Mouse (Mus musculus): ENCODE results near the gene Msrb2. TPM values are rescaled to one million over a fixed set of nuclear protein-coding genes. Genes with fewer than 3 reads are reported as not detected.

Gene Msrb2
- total RNA-seq, 2 experiments from 2014 or later: 5.9 to 7.3 TPM

DNA sequence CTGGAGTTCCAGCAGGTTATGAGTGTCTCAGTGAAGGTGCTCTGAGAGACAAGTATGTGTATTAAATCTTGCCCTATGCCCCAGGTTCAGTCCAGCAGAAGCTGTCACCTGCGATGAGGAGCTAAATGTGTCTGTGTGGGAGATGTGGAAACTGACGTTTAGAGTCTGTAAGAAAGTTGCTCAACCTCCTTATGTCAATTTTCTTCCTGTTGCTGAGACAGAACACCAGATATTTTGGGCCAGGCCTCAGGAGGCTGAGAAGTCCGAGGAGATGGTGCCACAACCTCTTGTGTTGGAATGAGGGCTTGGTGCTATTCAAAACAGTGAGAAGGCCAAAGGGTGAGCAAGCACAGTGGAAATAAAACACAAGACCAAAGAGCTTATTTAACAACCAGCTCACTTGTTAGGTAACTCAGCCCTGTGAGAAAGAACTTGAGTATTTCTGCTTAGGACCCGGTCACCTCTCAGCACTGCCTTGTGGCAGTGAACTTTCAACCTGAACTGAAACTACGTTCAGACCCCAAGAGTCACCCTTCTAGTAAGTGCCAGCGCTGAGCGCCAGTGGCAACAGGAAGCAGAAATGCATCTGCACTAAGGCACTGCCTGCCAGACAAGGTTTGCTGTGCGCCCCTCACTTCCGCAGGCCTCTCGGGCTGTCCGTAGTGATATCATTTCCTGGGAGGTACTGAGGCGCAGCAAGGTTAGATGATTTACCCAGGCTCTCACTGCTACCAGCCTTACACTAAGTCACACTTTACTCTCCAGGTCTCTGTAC, 17.3 kb downstream of the Msrb2 start:
- DNase-seq: no peak
- intact Hi-C loops (cut with DNase I): no loop called here

DNA sequence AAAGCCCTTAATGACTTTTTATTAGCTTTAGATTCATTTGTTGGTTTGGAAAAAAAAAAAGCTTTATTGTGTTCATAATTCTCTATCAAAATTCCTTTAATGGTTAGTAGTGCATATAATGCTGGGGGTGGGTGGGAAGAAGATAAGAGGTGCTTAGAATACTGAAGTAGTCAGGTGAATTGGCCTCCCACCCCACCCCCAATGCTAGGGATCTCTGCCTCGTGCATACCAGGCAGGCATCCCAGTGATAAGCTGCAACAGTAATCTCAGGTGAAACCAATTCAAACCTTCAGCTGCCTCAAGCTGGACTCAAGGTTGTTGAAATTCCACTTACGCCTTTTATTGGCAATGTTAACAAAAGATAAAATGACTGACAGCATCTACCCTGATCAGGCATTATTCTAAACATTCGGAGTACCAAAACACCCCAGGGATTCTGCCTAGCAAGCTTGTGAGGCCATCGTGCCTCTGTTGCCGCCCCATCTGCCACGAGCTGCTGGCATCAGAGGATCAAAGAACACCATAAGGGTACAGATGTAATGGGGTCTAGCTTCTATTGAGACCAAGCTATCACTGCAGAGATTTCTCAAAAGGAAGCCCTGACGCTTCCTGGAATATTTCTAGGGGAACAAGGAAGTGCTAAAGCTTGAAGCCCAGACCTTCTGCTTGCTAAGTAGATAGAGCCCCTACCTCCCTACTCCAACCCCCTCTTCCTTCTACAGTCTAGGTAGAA, 19.3 kb downstream of the Msrb2 start:
- intact Hi-C loops (cut with DNase I): no loop called here

DNA sequence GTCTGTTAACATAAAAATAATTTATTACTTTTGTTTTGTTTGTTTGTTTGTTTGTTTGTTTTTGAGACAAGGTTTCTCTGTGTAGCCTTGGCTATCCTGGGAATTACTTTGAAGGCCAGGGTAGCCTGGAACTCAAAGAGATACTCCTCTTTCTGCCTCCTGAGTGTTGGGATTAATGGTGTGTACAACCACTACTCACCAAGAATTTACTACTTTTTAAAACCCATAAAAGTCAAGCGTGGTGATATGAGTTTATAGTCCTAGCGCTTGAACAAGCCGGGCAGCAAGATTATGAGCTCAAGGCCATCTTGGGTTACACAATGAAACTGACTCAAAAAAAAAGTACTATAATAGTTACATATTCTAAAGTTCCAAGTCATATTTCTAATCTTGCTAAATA, 20.4 kb downstream of the Msrb2 start:
- intact Hi-C loops (cut with DNase I): no loop called here

More for the DNA sequence above, 19.3 kb downstream of the Msrb2 start:
- DNase-seq: no peak

DNA sequence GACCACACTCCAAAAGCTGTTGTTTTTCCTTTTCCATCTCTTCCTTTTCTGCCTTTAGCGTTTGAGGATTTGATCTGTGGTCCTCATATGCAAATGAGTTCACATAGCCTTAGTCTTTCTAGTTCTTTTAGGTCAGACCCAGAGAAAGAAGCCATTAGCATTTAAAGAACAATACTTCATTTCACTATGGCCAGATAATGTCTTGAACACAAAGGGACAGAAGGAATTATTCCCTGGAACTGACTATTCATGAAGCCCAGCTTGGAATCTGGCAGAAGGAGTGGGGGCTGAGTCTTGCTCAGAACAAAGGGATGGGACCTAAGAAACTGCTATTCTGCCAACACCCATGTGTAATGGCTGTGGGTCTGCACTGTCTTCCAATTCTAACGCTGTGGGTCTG, 21.6 kb downstream of the Msrb2 start:
- no peak for DNase-seq
- intact Hi-C loops (cut with DNase I): no loop called here

More for the DNA sequence above, 20.4 kb downstream of the Msrb2 start:
- DNase-seq: no peak

DNA sequence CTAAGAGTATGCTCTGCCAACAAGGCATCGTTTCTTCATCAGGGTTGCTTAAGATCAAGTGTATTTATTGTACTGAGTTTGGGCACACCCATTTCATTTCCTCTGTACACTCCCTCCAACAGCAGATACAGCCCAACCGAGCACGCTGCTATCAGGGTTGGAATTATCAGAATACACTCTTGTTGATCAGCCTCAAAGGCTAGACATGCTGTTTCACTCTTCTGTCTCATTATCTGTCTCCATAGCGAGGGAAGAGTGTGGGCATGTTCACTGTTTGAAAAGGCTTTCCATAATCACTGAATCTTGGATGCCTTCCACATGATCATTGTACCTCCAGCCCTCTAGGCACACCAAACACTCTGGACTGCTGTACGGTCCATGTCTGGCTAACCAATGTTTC, 34.2 kb downstream of the Msrb2 start:
- intact Hi-C loops (cut with DNase I): no loop called here
- DNase-seq: no peak

DNA sequence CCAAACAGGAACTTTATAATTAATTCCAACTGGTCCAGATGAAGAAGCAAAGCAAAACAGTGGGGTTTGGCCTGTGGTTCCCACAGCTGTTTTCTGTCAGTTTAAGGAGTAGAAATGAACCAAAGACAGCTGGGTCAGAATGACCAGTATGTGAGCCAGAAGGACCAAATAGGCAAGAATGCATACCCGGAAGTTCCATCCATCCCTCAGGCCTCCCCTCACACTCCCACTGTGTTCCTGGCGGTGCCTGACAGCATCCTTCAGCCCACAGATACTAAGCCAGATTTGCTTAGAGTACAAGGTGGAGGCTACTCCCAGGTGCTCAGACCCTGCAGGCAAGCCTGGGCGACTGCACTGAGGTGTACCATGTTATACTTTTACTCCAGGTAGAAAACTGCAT, 35.3 kb downstream of the Msrb2 start:
- intact Hi-C loops (cut with DNase I): no loop called here
- no peak for DNase-seq

DNA sequence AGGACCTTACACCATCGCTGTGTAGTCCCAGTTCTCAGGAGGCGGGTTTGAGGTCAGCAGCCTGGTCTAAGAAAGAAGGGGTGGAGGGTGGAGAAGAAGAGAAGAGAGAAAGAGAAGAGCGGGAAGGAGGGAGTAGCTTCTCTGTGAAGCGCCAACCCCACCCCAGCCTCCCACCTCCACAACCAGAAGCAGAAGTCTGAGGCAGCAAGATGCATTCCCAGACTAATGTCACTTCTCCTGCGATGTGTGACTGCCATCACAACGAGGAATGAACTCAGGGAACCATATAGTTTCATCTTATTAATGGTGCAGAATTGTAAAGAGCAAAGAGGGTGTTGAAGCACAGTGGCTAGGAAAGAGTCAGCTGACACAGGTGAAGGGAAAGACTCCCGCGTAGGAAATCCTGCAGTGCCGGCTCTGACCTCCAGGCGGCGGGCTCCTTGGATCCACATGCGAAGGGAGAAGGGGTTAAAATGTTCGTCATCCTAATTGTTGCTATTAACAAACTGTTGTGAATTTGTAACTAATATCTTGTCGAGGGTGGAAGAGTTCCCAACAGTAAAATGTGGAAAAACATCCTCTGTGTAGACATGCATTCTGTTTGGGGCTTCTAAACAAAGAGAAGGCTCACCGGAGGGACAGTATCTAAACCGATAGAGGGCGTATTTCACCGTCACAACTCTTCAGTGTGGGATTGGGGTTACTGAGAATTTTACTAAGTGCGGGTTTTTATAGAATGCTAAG, 43.2 kb downstream of the Msrb2 start:
- peak; percentile 77 for DNase-seq
- intact Hi-C loops (cut with DNase I): loop anchor here (2.0 kb wide), 1 partner anchor 104 kb away; no protein-coding TSS in a partner anchor

DNA sequence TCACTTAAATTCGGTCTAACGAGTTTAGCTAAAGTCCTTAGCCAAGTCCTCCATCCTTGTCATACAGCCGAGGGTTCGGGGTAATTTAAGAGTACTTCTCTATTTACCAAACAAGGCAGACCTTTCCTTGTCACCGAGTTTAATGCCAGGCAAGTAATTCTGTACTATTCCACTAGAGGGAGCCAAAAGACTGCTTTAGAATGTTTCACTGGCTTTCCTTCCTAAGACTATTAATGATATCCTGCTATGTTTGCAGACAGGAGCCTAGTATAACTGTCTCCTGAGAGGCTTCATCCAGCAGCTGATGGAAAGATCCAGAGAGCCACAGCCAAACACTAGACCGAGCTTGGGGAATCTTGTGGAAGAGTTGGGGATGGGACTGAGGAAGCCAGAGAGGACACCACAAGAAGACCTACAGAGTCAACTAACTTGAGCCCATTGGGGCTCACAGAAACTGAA, 43.9 kb downstream of the Msrb2 start:
- DNase-seq: no peak
- intact Hi-C loops (cut with DNase I): loop anchor here (2.0 to 5.0 kb wide), 2 partner anchors 104 to 1362 kb away; no protein-coding TSS in a partner anchor

DNA sequence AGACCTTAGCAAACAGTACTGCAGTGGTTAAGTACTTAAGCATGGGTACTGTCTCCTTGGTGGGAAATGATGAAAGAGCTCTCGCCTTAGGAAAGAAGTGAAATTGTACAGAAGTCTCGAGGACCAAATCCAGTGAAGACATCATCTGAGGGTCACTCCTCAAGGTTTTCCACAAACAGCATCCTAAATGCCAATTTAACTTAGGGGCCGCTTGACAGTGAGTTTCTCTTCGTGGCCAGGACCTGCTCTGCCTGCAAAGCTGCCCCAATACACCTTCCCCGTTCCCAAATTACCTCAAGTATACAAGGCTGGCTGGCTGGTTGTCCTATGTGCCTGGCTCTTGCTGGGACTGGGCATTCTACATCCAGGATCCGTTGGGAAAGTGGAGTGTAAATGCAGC, 44.8 kb downstream of the Msrb2 start:
- no peak for DNase-seq
- intact Hi-C loops (cut with DNase I): loop anchor here (5.0 kb wide), 1 partner anchor 1361 kb away; no protein-coding TSS in a partner anchor

DNA sequence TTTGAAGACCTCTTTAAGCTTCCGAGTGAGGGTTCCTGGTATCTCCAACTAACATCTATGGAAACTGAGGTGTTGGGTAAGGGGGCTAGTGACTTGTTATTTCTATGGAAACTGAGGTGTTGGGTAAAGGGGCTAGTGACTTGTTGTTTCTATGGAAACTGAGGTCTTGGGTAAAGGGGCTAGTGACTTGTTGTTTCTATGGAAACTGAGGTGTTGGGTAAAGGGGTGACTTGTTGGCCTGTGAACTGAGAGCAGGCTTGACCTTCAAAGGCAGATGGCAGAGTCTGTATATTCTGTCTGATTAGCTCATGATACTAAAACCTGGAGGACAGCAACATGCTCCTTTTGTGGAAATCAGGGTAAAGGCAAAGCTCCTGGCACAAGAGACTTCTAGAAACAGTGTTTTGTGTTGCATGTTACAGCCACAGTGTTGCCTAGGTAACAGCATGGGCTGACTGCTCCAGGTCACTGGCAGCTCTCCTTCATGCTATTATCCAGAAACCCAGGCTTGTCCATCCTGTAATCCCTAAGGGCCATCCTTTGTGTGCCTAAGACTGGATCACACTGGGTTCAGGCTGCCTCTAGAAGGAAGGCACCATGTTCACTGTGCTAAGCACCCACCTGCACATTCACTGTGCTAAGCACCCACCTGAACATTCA, 48.6 kb downstream of the Msrb2 start:
- intact Hi-C loops (cut with DNase I): loop anchor here (5.0 kb wide), 1 partner anchor 1357 kb away; no protein-coding TSS in a partner anchor
- DNase-seq: no peak

DNA sequence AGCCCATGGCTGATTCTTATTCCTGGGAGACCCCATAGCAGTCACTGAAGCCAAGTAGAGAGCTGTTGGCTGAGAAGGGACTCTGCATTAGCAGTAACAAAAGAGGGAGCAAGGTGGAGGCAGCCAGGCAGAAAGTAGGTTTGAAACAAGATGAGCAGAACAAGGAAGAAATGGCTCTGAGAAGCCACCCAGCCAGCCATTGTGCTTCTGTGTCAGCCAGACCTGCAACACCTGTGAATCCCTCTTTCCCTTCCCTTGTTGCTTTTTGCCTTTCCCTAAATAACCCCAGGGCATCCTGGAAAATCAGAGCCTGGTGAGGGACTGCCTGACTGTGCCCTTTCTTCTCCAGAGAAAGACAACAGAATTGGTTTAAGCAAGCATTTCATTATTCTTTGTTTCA, 51.0 kb downstream of the Msrb2 start:
- intact Hi-C loops (cut with DNase I): no loop called here
- no peak for DNase-seq

DNA sequence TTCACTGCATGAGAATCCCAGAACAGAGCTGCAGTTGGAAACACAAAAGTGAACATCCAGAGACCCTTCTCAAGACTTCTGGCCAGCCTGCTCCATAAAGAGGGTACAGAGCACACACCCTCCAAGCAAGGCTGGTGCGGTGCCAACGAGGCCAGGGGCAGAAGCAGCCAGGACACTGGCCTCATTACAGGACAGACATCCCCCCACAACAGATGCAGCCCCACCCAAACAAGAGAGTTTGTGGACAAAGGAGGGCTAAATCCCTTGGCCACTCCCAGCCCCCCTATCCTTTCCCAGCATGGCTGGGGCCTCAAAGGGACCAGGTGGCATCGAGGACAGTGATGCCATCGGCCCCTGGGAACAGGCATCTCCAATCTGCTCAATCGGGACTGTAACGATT, 51.8 kb downstream of the Msrb2 start:
- peak; percentile 48 for DNase-seq
- intact Hi-C loops (cut with DNase I): no loop called here

DNA sequence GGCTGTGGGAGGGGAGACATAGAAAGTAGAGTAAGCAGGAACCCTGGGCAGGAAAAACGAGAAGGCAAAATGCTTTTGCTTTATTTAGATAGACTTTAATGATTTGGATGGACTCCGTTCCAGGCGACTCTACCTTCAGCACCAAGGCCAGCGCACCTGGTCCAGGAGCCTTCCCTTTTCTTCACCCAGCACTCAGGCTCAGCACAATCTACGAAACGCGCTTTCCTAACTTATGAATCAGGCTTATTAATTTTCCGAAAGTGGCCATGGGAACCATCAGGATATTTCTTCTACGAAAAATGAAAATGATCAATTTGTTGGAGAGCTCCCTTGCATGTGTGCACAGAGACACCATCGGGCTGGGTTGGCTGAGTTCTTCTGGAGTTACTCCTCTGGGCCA, 57.8 kb downstream of the Msrb2 start:
- DNase-seq: no peak
- intact Hi-C loops (cut with DNase I): no loop called here

DNA sequence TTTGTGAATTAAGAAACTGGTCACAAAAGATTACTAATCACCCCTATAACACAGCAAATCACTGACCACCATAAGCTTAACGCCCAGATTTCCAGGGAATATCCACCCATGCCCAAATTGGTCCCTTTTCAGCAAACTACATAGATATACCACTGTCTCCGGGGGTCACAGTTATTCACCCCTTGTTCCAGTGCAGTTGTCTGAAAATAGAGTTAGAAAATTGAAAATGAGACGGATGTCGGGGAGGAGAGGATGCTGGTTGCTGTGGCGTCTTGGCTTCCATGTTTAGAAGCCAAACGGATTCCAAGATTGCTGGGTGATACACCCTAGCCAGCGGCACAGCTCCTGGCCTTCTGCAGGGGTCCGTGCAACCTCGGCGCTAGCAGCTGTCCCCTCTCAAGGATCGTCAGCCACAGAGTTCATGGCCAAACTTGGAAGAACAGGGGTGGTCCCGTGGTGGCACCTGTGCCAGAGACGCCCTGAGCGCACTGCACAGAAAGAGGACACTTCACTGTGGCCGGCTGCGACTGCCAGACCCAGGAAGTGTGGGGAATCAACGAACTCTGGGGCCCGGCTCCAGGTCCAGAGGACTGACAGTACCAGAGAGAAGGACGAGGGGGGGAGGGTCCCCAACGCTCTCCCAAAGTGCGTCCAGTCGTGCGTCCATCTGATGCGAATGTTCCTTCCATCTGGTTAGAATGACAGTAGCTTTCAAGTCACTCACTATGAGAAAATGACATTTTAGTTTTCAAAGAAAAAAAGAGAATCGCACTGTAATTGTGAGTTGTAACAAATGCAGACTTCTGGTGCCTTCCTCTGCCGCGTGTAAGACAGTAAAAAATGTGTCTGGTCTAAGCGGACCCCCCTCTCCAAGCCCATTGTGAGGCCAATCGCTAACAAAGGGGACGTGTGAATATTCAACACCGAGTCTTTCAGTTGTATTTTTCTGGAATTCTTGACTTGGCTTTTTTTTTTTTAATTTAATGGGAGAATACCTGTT, 58.8 kb downstream of the Msrb2 start:
- no peak for DNase-seq
- intact Hi-C loops (cut with DNase I): no loop called here

DNA sequence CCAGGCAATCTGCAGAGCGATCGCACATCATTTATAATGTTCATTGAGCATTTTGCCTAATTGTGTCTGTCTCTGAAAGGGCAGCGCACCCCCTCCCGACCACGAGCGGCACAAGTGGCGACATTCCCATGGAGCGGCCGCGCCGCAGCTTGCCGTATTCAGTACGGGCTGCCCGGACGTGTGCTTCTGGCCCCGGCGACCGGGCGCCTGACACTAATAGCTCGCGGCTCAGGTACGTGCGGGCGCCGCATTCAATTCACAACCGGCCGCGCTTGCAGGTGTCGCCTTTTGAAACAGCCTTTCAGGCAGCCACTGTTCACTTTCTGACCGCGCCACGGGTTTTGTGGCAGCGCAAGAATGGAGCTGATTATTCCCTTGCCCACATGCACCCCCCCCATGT, 59.5 kb downstream of the Msrb2 start:
- intact Hi-C loops (cut with DNase I): no loop called here
- peak; percentile 54 for DNase-seq

DNA sequence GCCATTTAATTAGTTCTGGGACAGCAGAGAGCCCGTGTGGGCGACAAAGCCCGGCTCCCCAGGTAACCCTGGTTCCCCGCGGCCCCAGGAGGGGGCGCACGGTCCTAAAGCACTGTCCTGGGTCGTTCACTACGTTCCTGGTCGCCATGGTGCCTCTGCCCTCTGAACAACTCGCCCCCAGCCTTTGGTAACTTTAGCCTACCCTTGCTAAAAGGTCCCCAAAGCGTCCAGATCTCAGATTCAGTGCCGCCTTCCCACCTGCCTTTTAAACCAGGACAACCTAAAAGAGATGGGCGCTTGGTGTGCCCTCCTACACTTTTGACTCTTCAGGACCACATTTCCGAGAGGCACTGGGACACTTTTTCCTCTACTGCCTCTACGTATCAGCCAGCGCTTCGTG, 59.9 kb downstream of the Msrb2 start:
- DNase-seq: peak; percentile 57
- intact Hi-C loops (cut with DNase I): no loop called here

DNA sequence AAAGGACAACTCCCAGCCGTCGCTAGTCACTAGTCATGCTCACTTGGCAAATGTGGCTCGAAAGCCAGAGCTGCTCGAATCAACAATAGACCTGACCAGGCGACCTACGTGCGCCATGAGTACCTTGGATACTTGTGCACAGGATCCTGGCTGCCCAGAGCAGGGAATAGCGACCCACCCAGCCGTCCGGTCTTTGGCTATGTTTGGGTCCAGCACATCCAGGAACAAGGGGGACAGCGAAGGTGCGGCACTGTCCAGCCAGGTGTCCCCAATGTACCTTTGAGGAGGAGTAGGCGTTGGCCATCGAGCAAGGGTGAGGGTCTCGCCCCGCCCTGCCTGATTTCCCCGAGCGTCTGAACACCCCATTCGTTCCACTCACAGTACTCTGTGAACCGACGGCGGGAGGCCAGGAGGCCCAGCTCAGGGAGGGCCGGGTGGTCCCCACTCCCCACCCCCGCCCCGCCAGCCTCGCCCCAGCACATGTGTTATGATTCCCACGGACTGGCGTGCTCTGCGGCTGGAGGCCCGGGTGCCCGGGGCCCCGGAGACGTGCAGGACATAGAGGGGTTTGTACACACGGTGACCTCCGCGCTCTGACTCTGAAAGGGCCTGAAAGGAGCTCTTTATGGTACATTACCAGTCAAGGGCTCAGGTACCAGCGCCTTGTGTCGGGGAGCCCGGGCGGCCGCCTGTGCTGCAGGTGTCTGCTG, 60.5 kb downstream of the Msrb2 start:
- intact Hi-C loops (cut with DNase I): no loop called here
- DNase-seq: no peak

DNA sequence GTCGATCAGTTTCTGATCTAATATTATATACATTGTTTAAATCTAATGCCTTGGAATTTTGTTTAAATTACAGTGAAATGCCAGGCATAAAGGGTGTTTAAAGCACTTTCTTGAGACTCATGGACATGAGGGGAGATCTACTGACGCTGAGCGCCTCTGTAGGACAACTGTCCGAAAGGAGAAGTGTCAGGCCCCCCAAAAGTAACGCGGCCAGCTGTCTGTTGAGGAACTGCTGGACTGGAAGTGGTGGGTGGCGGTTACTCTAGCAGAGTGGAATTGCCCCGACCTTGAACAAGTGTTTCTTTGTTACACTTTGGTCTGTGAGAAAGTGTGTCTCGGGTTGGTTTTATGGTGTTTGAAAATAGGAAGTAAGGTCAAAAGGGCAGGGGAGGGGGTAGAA, 73.1 kb downstream of the Msrb2 start:
- intact Hi-C loops (cut with DNase I): no loop called here
- DNase-seq: no peak

Data from left cerebral cortex, postnatal 4 days (tissue).